Mouse (Mus musculus): Measurements from ENCODE around the gene Tcf20.

- TF ChIP-seq CTCF (conservative IDR thresholded peaks at IDR 0.05; ENCODE audit: low read length) (no peak), POU5F1 (IDR thresholded peaks at IDR 0.05; ENCODE audit: borderline replicate concordance, low read length) (no peak)
Observed at GRCm38 (mm10) chr15:82955286-82955685, 32.4 kb downstream of the Tcf20 start.
